Mouse (Mus musculus) small intestine, adult 2 months (tissue): ENCODE results near the gene Sde2.

ENCODE experiments used
- CTCF ChIP-seq: fragments of 200-500 bp; IDR thresholded peaks from 2 replicates; pipeline ENCODE4 v1.5.1; 2012; ENCODE audit warnings: low read depth, mild to moderate bottlenecking, control low read depth, inconsistent platforms, low read length, moderate library complexity, mixed read lengths; ENCODE audit not compliant: insufficient replicate concordance, insufficient read length; ENCODE audit errors: extremely low read depth
- POLR2A ChIP-seq: fragments of 200-500 bp; IDR thresholded peaks from 2 replicates; pipeline ENCODE4 v1.6.1; 2012; ENCODE audit warnings: low read depth, mild to moderate bottlenecking, control low read depth, inconsistent platforms, low read length, moderate library complexity

DNA sequence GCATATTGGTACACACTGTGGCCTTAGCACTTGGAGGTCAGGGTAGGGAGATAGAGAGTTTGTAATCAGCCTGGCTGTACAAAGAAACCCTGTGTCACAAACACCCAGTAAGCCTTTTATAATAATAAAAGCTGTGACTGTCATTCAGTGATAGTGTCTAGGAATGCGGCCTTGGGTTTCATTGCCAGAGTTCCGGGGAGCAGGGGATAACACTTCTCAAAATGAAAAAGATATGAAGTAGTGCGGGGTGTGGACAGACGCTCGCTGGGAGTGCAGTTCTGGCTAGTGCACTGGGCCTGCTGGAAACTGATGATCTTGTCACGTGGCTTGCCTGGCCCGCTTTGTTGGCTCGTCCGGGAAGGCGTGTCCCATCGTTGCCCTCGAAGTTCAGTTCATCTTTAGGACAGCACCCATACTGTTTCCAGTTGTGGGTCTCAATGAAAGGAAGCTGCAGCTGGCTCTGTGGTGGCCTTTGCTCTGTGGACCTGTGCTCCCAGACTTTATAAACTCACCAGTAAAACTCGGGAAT, 19.3 kb downstream of the Sde2 start:
- no peak for TF ChIP-seq POLR2A
- no peak for TF ChIP-seq CTCF
